Mouse (Mus musculus) midbrain, embryonic 15.5 days (tissue): Measurements from ENCODE around the gene Kcnk15. TPM values are rescaled to one million over a fixed set of nuclear protein-coding genes. Genes with fewer than 3 reads are reported as not detected.

Experiments used
- ATAC-seq: fragments of 200-750 bp; cut with Nextera tagmentation; replicated peaks from 2 replicates; pipeline ENCODE4 v1.8.0; 2017; ENCODE audit warnings: moderate TSS enrichment
- H3K27ac ChIP-seq: fragments of 300-500 bp; sonication (generic); 2 replicates; pipeline ENCODE4 v1.5.1; 2015; ENCODE audit warnings: mild to moderate bottlenecking, inconsistent platforms
- H3K27me3 ChIP-seq: fragments of 300-500 bp; sonication (generic); replicated peaks from 2 replicates; pipeline ENCODE4 v1.6.1; 2015; ENCODE audit warnings: inconsistent platforms
- H3K36me3 ChIP-seq: fragments of 300-500 bp; sonication (generic); replicated peaks from 2 replicates; pipeline ENCODE4 v1.6.1; 2015; ENCODE audit warnings: inconsistent platforms
- H3K4me1 ChIP-seq: fragments of 300-500 bp; sonication (generic); 2 replicates; pipeline ENCODE4 v1.6.1; 2015; ENCODE audit warnings: inconsistent platforms
- H3K4me2 ChIP-seq: fragments of 300-500 bp; sonication (generic); 2 replicates; pipeline ENCODE4 v1.6.1; 2015; ENCODE audit warnings: inconsistent platforms, mild to moderate bottlenecking, moderate library complexity
- H3K4me3 ChIP-seq: fragments of 300-500 bp; sonication (generic); 2 replicates; pipeline ENCODE4 v1.5.1; 2015; ENCODE audit warnings: mild to moderate bottlenecking, inconsistent platforms
- H3K9ac ChIP-seq: fragments of 300-500 bp; sonication (generic); 2 replicates; pipeline ENCODE4 v1.6.1; 2015; ENCODE audit warnings: mild to moderate bottlenecking, inconsistent platforms
- H3K9me3 ChIP-seq: fragments of 300-500 bp; sonication (generic); 2 replicates; pipeline ENCODE4 v1.6.1; 2016; ENCODE audit warnings: inconsistent platforms
- WGBS: fragments of 180-500 bp; shearing (Covaris S2); methylation state at CpG from one replicate; pipeline ENCODE4 v1.1.7; 2015; ENCODE audit warnings: mixed read lengths; 5-methylcytosine and 5-hydroxymethylcytosine counted together
- polyA plus RNA-seq: library from polyadenylated mRNA; unstranded; fragments of >200 nt; fragmentation: Nextera tagmentation; extraction: Ambion mirVana; gene quantifications from 2 replicates; pipeline ENCODE4 v1.2.1, GENCODE M21; 2015

Kcnk15 gene
- polyA plus RNA-seq, 1 experiment from 2014 or later, result 0.22 TPM

- H3K4me2 ChIP-seq, result no peak overlapping the region
- no peak overlapping the region for H3K9ac ChIP-seq
- no peak for ATAC-seq
- WGBS, result 72% methylated on average over 4 of the region's 4 CpGs
- H3K27ac ChIP-seq, result no peak overlapping the region
- H3K9me3 ChIP-seq, result no peaks in the 10 kb centered on the region
- H3K4me1 ChIP-seq, result peaks cover 8% of the 10 kb centered on the region
- H3K36me3 ChIP-seq, result no peaks in the 10 kb centered on the region
- H3K27me3 ChIP-seq, result no peaks in the 10 kb centered on the region
- H3K4me3 ChIP-seq, result no peak overlapping the region
Measured at GRCm38 (mm10) chr2:163904323-163904722, 50.9 kb downstream of the Kcnk15 start.

GRCm38 (mm10) chr2:163907131-163907530, 53.7 kb downstream of the Kcnk15 start:
- H3K27me3 ChIP-seq, result no peaks in the 10 kb centered on the region

More at GRCm38 (mm10) chr2:163907131-163907530, 53.7 kb downstream of the Kcnk15 start:
- 74% methylated on average over 5 of the region's 5 CpGs for WGBS
- H3K9me3 ChIP-seq, result no peaks in the 10 kb centered on the region
- H3K36me3 ChIP-seq, result no peaks in the 10 kb centered on the region
- H3K4me3 ChIP-seq, result no peak overlapping the region
- H3K4me2 ChIP-seq, result no peak overlapping the region
- H3K9ac ChIP-seq, result no peak overlapping the region
- H3K4me1 ChIP-seq, result no peaks in the 10 kb centered on the region
- no peak for ATAC-seq
- H3K27ac ChIP-seq, result no peak overlapping the region

Other genes starting within 250 kb of the Kcnk15 start
- gene Serinc3, start 208.5 kb upstream of the Kcnk15 start, polyA plus RNA-seq, result 33.0 and 35.9 TPM in 2 replicates
- 125 TPM in 2 replicates for gene Pkig, start 195.3 kb upstream of the Kcnk15 start, polyA plus RNA-seq
- gene Ada, start 103.4 kb upstream of the Kcnk15 start, polyA plus RNA-seq, result 3.9 TPM in 2 replicates
- gene Ccn5, start 32.8 kb upstream of the Kcnk15 start, polyA plus RNA-seq, result 0.28 and 0.68 TPM in 2 replicates
- 21.1 TPM in 2 replicates for gene Rims4, start 65.0 kb downstream of the Kcnk15 start, polyA plus RNA-seq
- 481 and 500 TPM in 2 replicates for gene Ywhab, start 141.3 kb downstream of the Kcnk15 start, polyA plus RNA-seq
- 2.2 and 2.4 TPM in 2 replicates for gene Pabpc1l, start 171.8 kb downstream of the Kcnk15 start, polyA plus RNA-seq
- gene Stk4, start 216.7 kb downstream of the Kcnk15 start, polyA plus RNA-seq, result 19.6 and 21.1 TPM in 2 replicates
- gene Tomm34, start 217.5 kb downstream of the Kcnk15 start, polyA plus RNA-seq, result 52.9 and 53.4 TPM in 2 replicates